Mouse (Mus musculus) cerebellum, adult 11 months (tissue): ENCODE measurements around the gene Rph3a.
"Not testable (repeated sequence)": the region's sequence is repeated elsewhere in the genome, so short reads cannot be mapped to it uniquely, and the experiment has no call there.

Source experiments
- DNase-seq: peaks from one replicate; pipeline ENCODE4 v3.0.0; 2022

Gene Rph3a

GRCm38 (mm10) chr5:120906791-120907733 is 102.8 kb downstream of the Rph3a start, which contains the start of gene Oas1a:
Gene Oas1a (minus strand): TSS chr5:120907521.
- not testable (repeated sequence) for DNase-seq

- DNase-seq = no peak
These were observed 107.8 kb downstream of the Rph3a start for GRCm38 (mm10) chr5:120902056-120902455.

- DNase-seq = no peak
These were observed 109.2 kb downstream of the Rph3a start for GRCm38 (mm10) chr5:120900666-120901065.

- DNase-seq = no peak
These were observed 111.2 kb downstream of the Rph3a start for GRCm38 (mm10) chr5:120898726-120899125.

DNA sequence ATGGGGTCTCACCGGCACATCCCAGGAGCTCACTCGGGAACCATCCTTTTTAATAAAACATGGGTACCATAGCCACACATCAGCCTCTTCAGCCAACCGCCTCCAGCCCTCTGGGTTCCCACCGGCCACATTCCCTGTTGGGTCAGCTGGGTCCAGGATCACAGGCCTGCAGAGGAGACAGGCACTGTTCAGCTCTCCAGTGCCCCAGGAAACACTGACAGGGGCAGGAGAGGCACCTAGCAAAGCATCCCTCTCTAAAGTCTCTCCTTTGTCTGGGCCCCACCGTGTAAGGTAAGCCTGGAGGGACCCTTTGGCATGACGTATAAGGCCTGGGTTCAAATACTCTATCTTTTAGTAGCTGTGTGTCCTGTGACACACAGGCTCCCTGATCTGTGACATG is 111.6 kb downstream of the Rph3a start:
- no peak for DNase-seq

DNA sequence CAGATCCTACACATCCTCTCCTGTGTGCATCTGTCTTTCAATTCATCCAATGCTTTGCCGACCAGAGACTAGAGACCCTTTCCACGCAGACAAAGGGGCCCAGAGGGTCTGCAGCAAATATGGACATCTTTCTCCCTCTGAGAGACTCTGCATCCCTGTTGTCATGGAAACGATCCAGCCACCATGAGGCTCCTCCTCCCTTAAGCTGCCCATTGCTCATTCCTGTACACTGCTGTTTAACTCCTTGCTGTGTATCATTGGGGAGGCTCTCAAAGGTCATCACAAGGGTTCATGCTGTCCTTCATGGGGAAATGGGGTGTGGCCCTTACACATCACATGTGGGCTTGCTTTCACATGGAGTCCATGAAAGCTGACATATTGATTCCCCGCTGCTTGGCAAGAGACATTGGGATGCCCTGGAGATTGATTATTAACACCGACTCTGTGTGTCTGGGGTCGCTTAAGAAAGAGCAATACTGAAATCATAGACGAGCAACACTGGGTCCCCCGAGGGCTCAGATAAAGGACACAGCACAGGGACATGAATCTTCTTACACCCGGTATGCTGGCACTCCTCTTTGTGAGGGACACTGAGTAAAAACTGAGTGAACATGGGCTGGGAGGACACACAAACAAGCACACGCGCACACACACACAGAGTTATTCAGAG is 114.5 kb downstream of the Rph3a start:
- DNase-seq = no peak

- not testable (repeated sequence) for DNase-seq
These were observed 115.2 kb downstream of the Rph3a start for GRCm38 (mm10) chr5:120894692-120895091.

- DNase-seq = not testable (repeated sequence)
These were observed 116.0 kb downstream of the Rph3a start for GRCm38 (mm10) chr5:120893866-120894265.

DNA sequence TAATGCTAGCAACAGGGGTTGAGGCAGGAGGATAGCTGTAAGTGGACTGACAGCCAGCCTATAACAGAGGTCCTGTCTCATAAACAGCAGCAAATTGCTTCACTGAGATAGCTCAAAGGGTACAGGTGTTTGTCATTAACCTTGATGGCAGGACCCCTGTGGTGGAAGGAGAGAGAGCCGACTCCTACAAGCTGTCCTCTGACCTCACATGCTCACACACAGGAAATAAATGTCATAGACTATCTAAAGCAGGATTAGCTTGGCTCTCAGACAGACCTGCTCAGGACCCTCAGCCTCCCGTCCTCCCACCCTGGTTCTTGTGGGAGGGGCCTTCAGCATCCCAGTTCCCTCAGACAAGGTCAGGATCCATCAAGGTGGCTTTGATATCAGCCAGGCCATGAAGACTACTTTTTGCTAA is 117.6 kb downstream of the Rph3a start:
- no peak for DNase-seq

DNA sequence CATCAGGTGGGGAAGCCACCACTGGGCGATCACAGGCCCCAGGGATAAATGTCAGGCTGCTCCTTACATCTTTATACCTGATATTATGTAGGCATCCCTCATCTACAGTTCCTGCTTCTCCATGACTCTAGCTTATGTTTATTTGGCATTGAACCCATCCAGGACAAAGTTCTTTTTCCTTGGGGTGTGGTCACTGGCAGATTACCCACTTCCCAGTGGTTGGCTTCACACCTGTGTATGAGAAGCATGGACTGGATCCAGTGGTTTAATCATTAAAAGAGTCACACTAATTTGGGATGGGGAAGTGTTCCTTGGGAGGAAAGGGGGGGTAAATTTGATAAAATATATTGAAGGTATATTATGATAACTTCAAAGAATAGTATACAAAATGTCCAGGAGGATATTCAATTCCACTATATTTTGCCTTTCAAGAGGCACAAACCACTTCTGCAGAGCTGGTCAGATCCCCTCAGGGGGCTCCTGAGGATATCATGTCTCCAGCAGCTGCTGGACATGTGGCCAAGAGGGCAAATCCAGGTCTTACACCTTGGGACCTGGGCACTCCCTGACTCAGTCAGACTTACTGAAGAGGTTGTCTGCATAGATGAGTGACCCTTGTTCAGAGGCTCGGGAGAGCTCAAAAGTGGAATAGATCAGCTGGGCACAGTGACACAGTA is 118.2 kb downstream of the Rph3a start:
- not testable (repeated sequence) for DNase-seq

DNA sequence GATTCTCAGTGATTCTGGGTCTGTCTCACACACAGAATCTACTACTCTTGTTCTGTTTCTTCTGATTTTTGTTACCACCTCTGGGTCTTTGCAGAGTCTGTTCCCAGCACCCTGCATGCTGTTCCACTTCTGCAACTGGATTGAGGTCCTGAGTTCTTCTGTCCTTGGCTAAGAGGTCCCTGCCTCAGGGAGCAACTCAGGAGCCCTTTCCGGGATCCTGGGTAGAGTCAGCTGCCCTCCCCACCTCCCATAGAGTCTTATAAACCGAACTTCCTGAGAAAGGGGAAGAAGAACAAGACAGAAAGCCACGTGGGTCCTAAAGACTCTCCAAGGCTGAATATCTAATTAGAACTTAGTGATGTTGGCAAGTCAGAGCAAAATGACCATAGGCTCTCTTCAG is 118.9 kb downstream of the Rph3a start:
- no peak for DNase-seq
